Mouse (Mus musculus) embryonic facial prominence, embryonic 12.5 days (tissue): ENCODE measurements around the gene Fsd2. TPM values are rescaled to one million over a fixed set of nuclear protein-coding genes. Genes with fewer than 3 reads are reported as not detected.

Source experiments
- ATAC-seq: fragments of 200-750 bp; cut with Nextera tagmentation; 2 replicates; pipeline ENCODE4 v1.8.0; 2017; ENCODE audit not compliant: insufficient number of reproducible peaks, insufficient read depth, low FRiP score, low TSS enrichment
- H3K27ac ChIP-seq: fragments of 300-500 bp; sonication (generic); 2 replicates; pipeline ENCODE4 v1.5.1; 2016; ENCODE audit warnings: mild to moderate bottlenecking
- H3K27me3 ChIP-seq: fragments of 300-500 bp; sonication (generic); 2 replicates; pipeline ENCODE4 v1.6.1; 2016; ENCODE audit warnings: mild to moderate bottlenecking, moderate library complexity
- H3K36me3 ChIP-seq: fragments of 300-500 bp; sonication (generic); 2 replicates; pipeline ENCODE4 v1.6.1; 2016; ENCODE audit warnings: mild to moderate bottlenecking
- H3K4me1 ChIP-seq: fragments of 300-500 bp; sonication (generic); 2 replicates; pipeline ENCODE4 v1.6.1; 2016
- H3K4me2 ChIP-seq: fragments of 300-500 bp; sonication (generic); replicated peaks from 2 replicates; pipeline ENCODE4 v1.6.1; 2016; ENCODE audit warnings: mild to moderate bottlenecking, moderate library complexity
- H3K4me3 ChIP-seq: fragments of 300-500 bp; sonication (generic); 2 replicates; pipeline ENCODE4 v1.5.1; 2016; ENCODE audit warnings: mild to moderate bottlenecking
- H3K9ac ChIP-seq: fragments of 300-500 bp; sonication (generic); 2 replicates; pipeline ENCODE4 v1.6.1; 2016; ENCODE audit warnings: mild to moderate bottlenecking, moderate library complexity
- H3K9me3 ChIP-seq: fragments of 300-500 bp; sonication (generic); 2 replicates; pipeline ENCODE4 v1.6.1; 2016; ENCODE audit warnings: mild to moderate bottlenecking, moderate library complexity
- WGBS: fragments of 180-500 bp; shearing (Covaris S2); methylation state at CpG from one replicate; pipeline ENCODE4 v1.1.7; 2016; 5-methylcytosine and 5-hydroxymethylcytosine counted together
- polyA plus RNA-seq: library from polyadenylated mRNA; unstranded; fragments of >200 nt; fragmentation: Nextera tagmentation; extraction: Ambion mirVana; gene quantifications from 2 replicates; pipeline ENCODE4 v1.2.1, GENCODE M21; 2016

Gene Fsd2
- polyA plus RNA-seq, 1 experiment from 2014 or later = 0.10 TPM

DNA sequence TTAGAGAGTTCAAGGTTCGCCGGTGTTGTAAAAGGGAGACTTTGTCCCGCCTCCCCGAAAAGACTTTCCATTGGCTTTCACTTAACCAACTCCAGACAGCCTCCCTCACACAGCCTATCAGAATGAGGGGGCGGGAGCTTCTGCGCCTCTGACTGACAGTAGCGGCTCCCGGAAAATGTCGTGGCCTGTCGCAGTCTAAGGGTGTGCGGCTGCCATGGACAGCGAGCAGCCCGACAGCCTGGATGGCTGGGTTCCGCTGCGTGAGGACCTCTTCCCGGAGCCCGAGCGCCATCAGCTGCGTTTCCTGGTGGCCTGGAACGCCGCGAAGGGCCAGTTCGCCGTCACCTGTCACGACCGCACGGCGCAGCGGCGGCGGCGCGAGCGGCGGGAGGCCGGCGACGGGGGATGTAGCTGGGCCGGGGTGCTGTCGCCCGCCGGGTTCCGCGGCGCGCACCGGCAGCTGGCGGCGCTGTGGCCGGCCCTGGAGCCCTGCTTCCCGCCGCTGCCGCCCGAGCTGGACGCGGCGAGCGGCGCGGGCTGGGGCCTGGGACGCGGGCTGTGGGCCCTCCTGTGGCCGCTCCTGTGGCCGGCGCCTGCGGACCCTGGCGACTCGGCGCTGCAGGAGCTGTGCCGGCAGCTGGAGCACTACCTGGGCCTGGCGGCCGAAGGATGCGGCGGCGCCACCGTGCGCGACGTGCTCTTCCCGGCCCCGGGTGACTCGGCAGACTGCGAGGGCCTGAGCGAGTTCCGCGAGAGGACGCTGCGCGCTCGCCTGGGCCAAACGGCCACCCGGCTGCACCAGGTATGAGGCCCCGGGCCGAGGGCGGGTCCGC lies 4.6 kb upstream of the Fsd2 start, which contains the start of gene Whamm:
Whamm (plus strand) TSS at position 159 of the 833 bp plus-strand sequence.
- ATAC-seq = peak; percentile 99
- Histone ChIP-seq H3K36me3 (no peaks in the 10 kb centered on the region), H3K27ac (peak within 1 kb of the TSS; percentile 89), H3K4me3 (peak within 1 kb of the TSS; percentile 81), H3K4me2 (peak within 1 kb of the TSS; percentile 73), H3K9ac (peak within 1 kb of the TSS; percentile 78), H3K9me3 (no peaks in the 10 kb centered on the region), H3K27me3 (no peaks in the 10 kb centered on the region), H3K4me1 (peaks cover 9% of the 10 kb centered on the region; the same call in 1 of the 2 replicates)
- WGBS = under 1% methylated on average over 91 of the region's 96 CpGs

GRCm38 (mm10) chr7:81570752-81571107 lies 4.0 kb upstream of the Fsd2 start:
- H3K9ac ChIP-seq = no peak overlapping the region
- WGBS = 6% methylated on average over 5 of the region's 5 CpGs
- H3K9me3 ChIP-seq = no peaks in the 10 kb centered on the region
- peak overlapping the region; percentile 73 for H3K4me2 ChIP-seq
- H3K4me3 ChIP-seq = peak overlapping the region; percentile 81
- H3K4me1 ChIP-seq = peaks cover 9% of the 10 kb centered on the region; the same call in 1 of the 2 replicates
- H3K27ac ChIP-seq = no peak overlapping the region
- H3K27me3 ChIP-seq = no peaks in the 10 kb centered on the region
- no peaks in the 10 kb centered on the region for H3K36me3 ChIP-seq
- ATAC-seq = no peak

GRCm38 (mm10) chr7:81570271-81570670 lies 3.5 kb upstream of the Fsd2 start:
- H3K36me3 ChIP-seq = no peaks in the 10 kb centered on the region
- H3K4me1 ChIP-seq = peaks cover 9% of the 10 kb centered on the region; the same call in 1 of the 2 replicates
- H3K9me3 ChIP-seq = no peaks in the 10 kb centered on the region
- H3K27me3 ChIP-seq = no peaks in the 10 kb centered on the region
- WGBS = 91% methylated on average over 3 of the region's 3 CpGs
- H3K9ac ChIP-seq = no peak overlapping the region
- no peak overlapping the region for H3K4me2 ChIP-seq
- no peak overlapping the region for H3K27ac ChIP-seq
- ATAC-seq = no peak
- no peak overlapping the region for H3K4me3 ChIP-seq

GRCm38 (mm10) chr7:81569851-81570250 lies 3.1 kb upstream of the Fsd2 start:
- no peak for ATAC-seq
- H3K27ac ChIP-seq = no peak overlapping the region
- H3K4me1 ChIP-seq = peaks cover 9% of the 10 kb centered on the region; the same call in 1 of the 2 replicates
- WGBS = 87% methylated on average over 1 of the region's 1 CpGs
- no peaks in the 10 kb centered on the region for H3K36me3 ChIP-seq
- no peaks in the 10 kb centered on the region for H3K9me3 ChIP-seq
- no peak overlapping the region for H3K9ac ChIP-seq
- H3K4me3 ChIP-seq = no peak overlapping the region
- no peaks in the 10 kb centered on the region for H3K27me3 ChIP-seq
- no peak overlapping the region for H3K4me2 ChIP-seq

DNA sequence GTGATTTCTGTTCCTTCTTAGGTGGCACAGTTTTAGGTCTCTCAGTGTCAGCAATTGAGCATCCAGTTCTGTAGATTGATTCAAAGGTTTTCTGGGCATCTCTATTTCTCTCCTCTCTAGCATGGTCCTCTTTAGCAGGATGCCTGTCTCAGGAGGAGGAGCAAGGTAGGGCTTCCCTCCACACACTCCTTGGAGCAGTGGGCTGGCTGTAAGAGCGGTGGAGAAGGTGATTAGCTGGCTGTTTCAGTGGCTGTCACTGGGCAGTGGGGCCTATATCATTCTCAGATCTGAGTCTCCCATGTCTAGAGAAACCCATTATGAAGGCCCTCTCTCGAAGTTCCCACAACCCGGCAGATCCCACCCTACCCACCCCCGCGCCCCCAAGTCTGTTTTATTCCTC lies 652 bp upstream of the Fsd2 start:
- no peak overlapping the region for H3K9ac ChIP-seq

GRCm38 (mm10) chr7:81566332-81566731 lies 412 bp downstream of the Fsd2 start:
- Histone ChIP-seq H3K27ac (no peak overlapping the region), H3K4me3 (no peak overlapping the region), H3K4me2 (no peak overlapping the region), H3K4me1 (no peaks in the 10 kb centered on the region), H3K36me3 (no peaks in the 10 kb centered on the region), H3K27me3 (peaks cover 5% of the 10 kb centered on the region; the same call in 1 of the 2 replicates), H3K9me3 (no peaks in the 10 kb centered on the region), H3K9ac (no peak overlapping the region)
- no peak for ATAC-seq
- WGBS = 82% methylated on average over 4 of the region's 4 CpGs

More for the DNA sequence above, 652 bp upstream of the Fsd2 start:
- H3K27me3 ChIP-seq = peaks cover 5% of the 10 kb centered on the region; the same call in 1 of the 2 replicates
- no peak overlapping the region for H3K4me3 ChIP-seq
- no peaks in the 10 kb centered on the region for H3K9me3 ChIP-seq
- no peaks in the 10 kb centered on the region for H3K36me3 ChIP-seq
- WGBS = 88% methylated on average over 5 of the region's 5 CpGs
- no peak overlapping the region for H3K4me2 ChIP-seq
- H3K4me1 ChIP-seq = peaks cover 6% of the 10 kb centered on the region; the same call in 1 of the 2 replicates
- no peak for ATAC-seq
- no peak overlapping the region for H3K27ac ChIP-seq

DNA sequence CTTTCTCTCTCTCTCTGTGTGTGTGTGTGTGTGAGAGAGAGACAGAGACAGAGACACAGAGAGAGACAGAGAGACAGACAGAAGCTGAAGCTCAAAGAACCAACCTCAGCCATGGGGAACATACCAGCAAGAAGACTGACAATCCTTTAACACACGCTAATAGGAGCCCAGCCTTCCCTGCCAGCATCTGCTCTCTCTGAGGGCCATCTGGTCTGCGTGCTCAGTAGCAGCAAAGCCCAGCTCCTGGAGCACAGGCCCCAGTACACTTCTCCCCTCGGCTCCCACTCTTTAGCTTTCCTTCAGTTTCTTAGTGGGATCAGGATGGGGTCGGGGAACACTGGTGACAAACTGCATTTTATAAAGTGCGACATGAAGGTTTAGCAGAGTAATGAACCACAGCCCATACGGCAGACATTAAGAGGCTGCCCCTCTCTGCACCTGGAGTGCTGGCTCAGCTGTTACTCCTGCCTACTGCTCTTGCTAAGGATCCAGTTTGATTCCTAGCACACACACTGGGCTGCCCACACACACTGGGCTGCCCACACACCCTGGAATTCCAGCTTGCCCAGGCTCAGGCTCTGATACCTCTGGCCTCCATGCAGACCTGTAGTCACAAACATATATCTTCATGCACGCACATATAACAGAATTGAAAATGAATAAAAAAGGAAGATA lies 1.2 kb downstream of the Fsd2 start:
- WGBS = 60% methylated on average over 7 of the region's 7 CpGs

GRCm38 (mm10) chr7:81564766-81565165 lies 2.0 kb downstream of the Fsd2 start:
- Histone ChIP-seq H3K27ac (no peak overlapping the region), H3K9ac (no peak overlapping the region), H3K36me3 (no peaks in the 10 kb centered on the region), H3K27me3 (peaks cover 5% of the 10 kb centered on the region; the same call in 1 of the 2 replicates), H3K9me3 (no peaks in the 10 kb centered on the region), H3K4me1 (no peaks in the 10 kb centered on the region), H3K4me3 (no peak overlapping the region), H3K4me2 (no peak overlapping the region)
- WGBS = 78% methylated on average over 7 of the region's 7 CpGs
- no peak for ATAC-seq

More for the DNA sequence above, 1.2 kb downstream of the Fsd2 start:
- Histone ChIP-seq H3K27me3 (peaks cover 5% of the 10 kb centered on the region; the same call in 1 of the 2 replicates), H3K4me3 (no peak overlapping the region), H3K9ac (no peak overlapping the region), H3K36me3 (no peaks in the 10 kb centered on the region), H3K27ac (0 out of 2 replicates have a peak overlapping the region, but pooled peaks have one; percentile 4), H3K4me2 (no peak overlapping the region), H3K4me1 (no peaks in the 10 kb centered on the region), H3K9me3 (no peaks in the 10 kb centered on the region)
- ATAC-seq = no peak

DNA sequence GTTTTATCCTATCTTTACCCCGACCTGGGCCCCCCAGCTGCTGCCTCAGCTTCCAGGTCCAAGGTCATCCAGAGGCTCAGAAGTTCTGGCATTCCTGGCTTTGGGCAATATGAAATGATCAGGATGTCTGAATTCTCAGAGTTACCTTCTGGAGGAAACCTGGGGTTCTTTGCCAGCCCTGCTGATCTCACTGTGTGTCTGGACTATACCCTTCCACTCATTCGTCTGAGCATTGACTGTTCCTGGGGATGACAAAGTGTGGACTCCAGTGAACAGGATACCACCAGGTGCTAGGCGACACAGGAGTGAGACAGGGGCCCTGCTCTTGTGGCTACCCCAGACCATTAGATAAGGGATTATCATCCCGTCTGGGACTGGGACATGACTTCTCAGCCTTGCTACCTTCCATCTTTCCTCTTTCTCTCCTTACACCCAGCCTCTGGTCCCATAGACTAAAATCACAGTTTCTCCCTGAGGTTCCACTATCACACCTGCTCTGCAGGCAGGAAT lies 3.2 kb downstream of the Fsd2 start:
- H3K4me1 ChIP-seq = no peaks in the 10 kb centered on the region
- H3K27me3 ChIP-seq = peaks cover 5% of the 10 kb centered on the region; the same call in 1 of the 2 replicates
- ATAC-seq = no peak
- WGBS = 80% methylated on average over 4 of the region's 4 CpGs
- H3K36me3 ChIP-seq = no peaks in the 10 kb centered on the region
- no peaks in the 10 kb centered on the region for H3K9me3 ChIP-seq
- H3K4me3 ChIP-seq = no peak overlapping the region
- no peak overlapping the region for H3K9ac ChIP-seq
- H3K4me2 ChIP-seq = no peak overlapping the region
- no peak overlapping the region for H3K27ac ChIP-seq

DNA sequence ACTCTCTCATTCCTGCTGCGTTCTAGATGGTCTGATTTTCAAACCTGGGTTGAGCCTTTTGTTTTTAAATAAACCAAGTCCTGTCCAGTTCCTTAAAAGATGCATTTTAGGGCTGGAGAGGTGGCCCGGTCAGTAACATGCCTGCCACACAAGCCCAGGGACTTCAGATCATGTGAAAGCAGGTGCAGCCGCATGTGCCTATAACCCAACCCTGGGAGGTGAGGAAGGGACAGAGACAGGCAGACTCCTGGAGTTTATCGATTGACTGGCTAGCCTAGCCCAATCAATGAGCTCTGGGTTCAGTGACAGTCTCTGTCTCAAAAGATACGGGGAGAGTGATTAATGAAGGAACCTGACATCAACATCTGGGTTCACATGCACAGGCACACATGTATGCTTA lies 5.5 kb downstream of the Fsd2 start:
- no peak for ATAC-seq

DNA sequence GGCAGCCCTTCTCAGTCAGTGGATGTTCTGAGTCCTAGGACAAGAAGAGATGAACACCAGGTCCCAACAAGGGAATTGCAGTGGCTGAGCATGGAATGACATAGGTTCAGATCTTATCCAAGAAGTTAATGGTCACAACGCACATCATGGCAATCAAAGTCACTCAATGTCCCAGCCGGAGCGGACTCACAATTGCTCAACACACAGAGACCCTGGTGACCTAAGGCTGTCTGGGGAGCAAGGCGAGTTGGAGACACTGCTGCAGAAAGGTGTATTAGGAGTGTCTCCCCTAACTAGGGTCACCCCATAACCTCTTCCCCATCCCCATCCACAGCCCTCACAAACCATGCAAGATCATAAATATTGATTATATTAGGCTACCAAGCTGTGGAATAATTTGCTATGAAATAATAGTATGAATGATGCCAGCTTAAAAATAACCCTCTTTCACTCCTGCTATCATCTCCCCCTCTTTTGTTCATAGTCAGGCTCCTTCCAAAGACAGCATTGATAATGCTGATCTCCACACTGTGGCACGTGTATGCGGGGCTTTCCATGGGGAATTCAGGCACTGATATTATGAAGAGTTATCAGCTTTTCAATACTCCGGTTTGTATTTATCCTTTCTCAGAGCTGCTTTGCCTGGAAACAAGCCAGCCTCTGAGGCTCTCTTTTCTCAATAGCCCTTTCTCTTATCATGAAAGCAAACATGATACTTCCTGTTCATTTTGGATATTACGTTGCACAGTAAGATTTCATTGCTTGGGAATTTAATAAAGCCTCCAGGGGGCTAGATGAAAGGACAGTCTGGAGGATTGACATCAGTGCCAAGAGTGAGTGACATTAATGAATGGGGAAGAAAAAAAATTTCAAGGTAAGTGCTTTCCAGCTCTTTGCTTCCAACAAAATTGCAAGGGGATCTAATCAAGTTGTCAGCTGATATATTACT lies 6.4 kb downstream of the Fsd2 start:
- no peaks in the 10 kb centered on the region for H3K4me1 ChIP-seq
- H3K4me3 ChIP-seq = no peak overlapping the region
- H3K4me2 ChIP-seq = no peak overlapping the region
- no peak for ATAC-seq
- H3K36me3 ChIP-seq = no peaks in the 10 kb centered on the region
- H3K27me3 ChIP-seq = peaks cover 5% of the 10 kb centered on the region; the same call in 1 of the 2 replicates
- H3K9ac ChIP-seq = no peak overlapping the region
- WGBS = 57% methylated on average over 8 of the region's 8 CpGs
- H3K9me3 ChIP-seq = no peaks in the 10 kb centered on the region
- H3K27ac ChIP-seq = no peak overlapping the region

More for the DNA sequence above, 5.5 kb downstream of the Fsd2 start:
- Histone ChIP-seq H3K4me2 (no peak overlapping the region), H3K4me3 (no peak overlapping the region), H3K27me3 (peaks cover 5% of the 10 kb centered on the region; the same call in 1 of the 2 replicates), H3K27ac (no peak overlapping the region), H3K4me1 (no peaks in the 10 kb centered on the region), H3K9me3 (no peaks in the 10 kb centered on the region), H3K36me3 (no peaks in the 10 kb centered on the region), H3K9ac (no peak overlapping the region)
- 73% methylated on average over 5 of the region's 5 CpGs for WGBS
